Comparison of ENCODE assay signal across 8 mouse cellular contexts in the genomic region with DNA sequence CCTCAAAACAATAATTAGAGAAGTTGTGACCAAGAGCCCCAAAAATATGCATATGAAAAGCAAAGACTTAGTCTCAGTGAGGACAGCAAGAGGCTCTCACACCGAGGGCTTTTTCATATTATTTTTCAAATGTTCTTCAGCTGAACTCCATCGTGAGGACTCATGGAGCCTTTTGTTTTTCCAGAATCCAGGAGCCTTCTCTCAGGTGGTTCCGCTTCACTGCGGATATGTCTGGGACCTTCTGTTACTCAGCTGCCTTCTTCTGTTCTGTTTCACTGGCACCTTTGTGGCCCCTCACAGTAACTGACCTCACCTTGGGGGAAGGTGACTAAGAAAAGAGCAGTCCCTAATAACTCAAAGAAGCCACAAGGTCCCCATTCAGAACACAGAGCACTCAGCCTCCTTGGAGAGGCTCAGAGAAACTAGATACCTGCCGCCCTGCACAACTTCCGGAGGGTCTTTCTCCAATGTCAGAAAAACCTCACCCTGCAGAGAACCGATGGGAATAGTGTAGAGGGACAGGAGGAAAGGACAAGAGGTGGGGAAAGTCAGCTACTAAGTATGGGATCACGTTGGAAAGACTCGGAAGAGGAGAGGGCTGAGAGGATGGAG. TPM values are rescaled to one million over a fixed set of nuclear protein-coding genes. Genes with fewer than 3 reads are reported as not detected.
DNase-seq lines count a peak whose midpoint lies in the region; ATAC-seq and TF ChIP-seq lines count a peak whose summit lies in the region.

No protein-coding gene starts in this region.

- TF ChIP-seq CTCF in left cerebral cortex, adult 2 months (IDR thresholded peaks at IDR 0.05) = no peak

- no peak; the same call in 1 of the 2 replicates for ATAC-seq in embryonic facial prominence, embryonic 12.5 days (ENCODE audit: insufficient number of reproducible peaks, insufficient read depth, low FRiP score, low TSS enrichment)
- ATAC-seq in intestine, embryonic 15.5 days = peak; percentile 4; the same call in 1 of the 2 replicates
- ATAC-seq in neural tube, embryonic 12.5 days (ENCODE audit: low FRiP score, low read depth) = peak; percentile 68; the same call in 1 of the 2 replicates

- H3K9me3 ChIP-seq in embryonic facial prominence, embryonic 12.5 days = no peaks in the 10 kb centered on the region
- no peaks in the 10 kb centered on the region for H3K9me3 ChIP-seq in intestine, embryonic 15.5 days
- H3K9me3 ChIP-seq in neural tube, embryonic 12.5 days = no peaks in the 10 kb centered on the region

- no peak for DNase-seq in left cerebral cortex, adult 2 months (ENCODE audit: extremely low spot score in 1 of 2, low spot score in 2 of 2)
- DNase-seq in left cerebral cortex, adult 18-20 months (ENCODE audit: low spot score in 2 of 2) = no peak
- DNase-seq in spleen, postnatal 4 days (ENCODE audit: low spot score in 2 of 2) = no peak
- DNase-seq in layer of hippocampus, adult 18-20 months (ENCODE audit: low spot score in 2 of 2) = no peak
- no peak for DNase-seq in right cerebral cortex, postnatal 4 days

- peak overlapping the region; percentile 55 for H3K4me3 ChIP-seq in left cerebral cortex, adult 2 months
- peak overlapping the region; percentile 62 for H3K4me3 ChIP-seq in embryonic facial prominence, embryonic 12.5 days
- H3K4me3 ChIP-seq in intestine, embryonic 15.5 days (replicated peaks) = peak overlapping the region; percentile 59
- peak overlapping the region; percentile 65 for H3K4me3 ChIP-seq in neural tube, embryonic 12.5 days

- H3K27ac ChIP-seq in left cerebral cortex, adult 2 months = no peak overlapping the region
- H3K27ac ChIP-seq in embryonic facial prominence, embryonic 12.5 days = peak overlapping the region; percentile 73
- no peak overlapping the region for H3K27ac ChIP-seq in intestine, embryonic 15.5 days
- H3K27ac ChIP-seq in neural tube, embryonic 12.5 days = no peak overlapping the region; the same call in 1 of the 2 replicates

- peak overlapping the region; percentile 73 for H3K9ac ChIP-seq in embryonic facial prominence, embryonic 12.5 days
- peak overlapping the region; percentile 52 for H3K9ac ChIP-seq in intestine, embryonic 15.5 days
- H3K9ac ChIP-seq in neural tube, embryonic 12.5 days = peak overlapping the region; percentile 68

- H3K36me3 ChIP-seq in embryonic facial prominence, embryonic 12.5 days = no peaks in the 10 kb centered on the region
- no peaks in the 10 kb centered on the region for H3K36me3 ChIP-seq in intestine, embryonic 15.5 days
- no peaks in the 10 kb centered on the region for H3K36me3 ChIP-seq in neural tube, embryonic 12.5 days

- H3K4me2 ChIP-seq in embryonic facial prominence, embryonic 12.5 days (replicated peaks) = peak overlapping the region; percentile 72
- peak overlapping the region; percentile 99 for H3K4me2 ChIP-seq in intestine, embryonic 15.5 days (replicated peaks)
- H3K4me2 ChIP-seq in neural tube, embryonic 12.5 days (replicated peaks) = peak overlapping the region; percentile 95

- H3K4me1 ChIP-seq in embryonic facial prominence, embryonic 12.5 days = peaks cover 4% of the 10 kb centered on the region; the same call in 1 of the 2 replicates
- peaks cover 10% of the 10 kb centered on the region; the same call in 1 of the 2 replicates for H3K4me1 ChIP-seq in intestine, embryonic 15.5 days (replicated peaks)
- no peaks in the 10 kb centered on the region for H3K4me1 ChIP-seq in neural tube, embryonic 12.5 days

- 4% methylated on average over 9 of the region's 9 CpGs for WGBS in embryonic facial prominence, embryonic 12.5 days
- 17% methylated on average over 9 of the region's 9 CpGs for WGBS in intestine, embryonic 15.5 days
- WGBS in neural tube, embryonic 12.5 days = 8% methylated on average over 9 of the region's 9 CpGs

- H3K27me3 ChIP-seq in embryonic facial prominence, embryonic 12.5 days = peaks cover 17% of the 10 kb centered on the region
- H3K27me3 ChIP-seq in intestine, embryonic 15.5 days (replicated peaks) = 0 out of 2 replicates have a peak, but pooled peaks cover 2% of the 10 kb centered on the region
- H3K27me3 ChIP-seq in neural tube, embryonic 12.5 days (replicated peaks) = 0 out of 2 replicates have a peak, but pooled peaks cover 4% of the 10 kb centered on the region

- intact Hi-C loops in left cerebral cortex, adult 2 months (cut with DNase I) = no loop called here

RNA-seq across cellular contexts. Expression of gene Bmpr1b, which starts 0.9 kb away (rescaled TPM):
- 10 to 100 TPM; 16.9 to 20.2 TPM for total RNA-seq in left cerebral cortex, adult 2 months (2021)
- total RNA-seq in left cerebral cortex, adult 18-20 months (2021) = 10 to 100 TPM; 18.6 to 21.6 TPM
- 9.8 and 12.1 TPM in 2 replicates for polyA plus RNA-seq in embryonic facial prominence, embryonic 12.5 days (2016; fragmentation: Nextera tagmentation; extraction: Ambion mirVana)
- 1.1 and 1.3 TPM in 2 replicates for polyA plus RNA-seq in intestine, embryonic 15.5 days (2015; fragmentation: Nextera tagmentation; extraction: Ambion mirVana)
- 11.9 and 12.6 TPM in 2 replicates for polyA plus RNA-seq in neural tube, embryonic 12.5 days (2016; fragmentation: Nextera tagmentation; extraction: Ambion mirVana)
- total RNA-seq in layer of hippocampus, adult 18-20 months (2021) = 10 to 100 TPM; 21.6 to 22.0 TPM
